Mouse (Mus musculus): Measurements from ENCODE around the gene Alkbh8.

The Alkbh8 gene

GRCm38 (mm10) chr9:3334962-3335767, at the start of gene Alkbh8:
Alkbh8 (plus strand) TSS chr9:3335140.
- peak; percentile 94 for DNase-seq (ENCODE audit: low read depth, low spot score)

- DNase-seq (ENCODE audit: low read depth, low spot score) = no peak
Observed at GRCm38 (mm10) chr9:3309292-3309836, 25.6 kb upstream of the Alkbh8 start.

GRCm38 (mm10) chr9:3310016-3310415, 24.9 kb upstream of the Alkbh8 start:
- DNase-seq (ENCODE audit: low read depth, low spot score) = no peak

- peak; percentile 26 for DNase-seq (ENCODE audit: low read depth, low spot score)
Observed at GRCm38 (mm10) chr9:3327342-3328053, 7.4 kb upstream of the Alkbh8 start.

GRCm38 (mm10) chr9:3328054-3328595, 6.8 kb upstream of the Alkbh8 start:
- DNase-seq (ENCODE audit: low read depth, low spot score) = no peak

- DNase-seq (ENCODE audit: low read depth, low spot score) = no peak
Observed at GRCm38 (mm10) chr9:3330319-3330718, 4.6 kb upstream of the Alkbh8 start.

- no peak for DNase-seq (ENCODE audit: low read depth, low spot score)
Observed at GRCm38 (mm10) chr9:3330737-3331384, 4.1 kb upstream of the Alkbh8 start.

GRCm38 (mm10) chr9:3336661-3337060, 1.7 kb downstream of the Alkbh8 start:
- DNase-seq (ENCODE audit: low read depth, low spot score) = no peak

GRCm38 (mm10) chr9:3345136-3345535, 10.2 kb downstream of the Alkbh8 start:
- DNase-seq (ENCODE audit: low read depth, low spot score) = no peak

- no peak for DNase-seq (ENCODE audit: low read depth, low spot score)
Observed at GRCm38 (mm10) chr9:3345967-3346366, 11.0 kb downstream of the Alkbh8 start.

GRCm38 (mm10) chr9:3350056-3350455, 15.1 kb downstream of the Alkbh8 start:
- DNase-seq (ENCODE audit: low read depth, low spot score) = peak; percentile 48

GRCm38 (mm10) chr9:3376323-3376722, 41.4 kb downstream of the Alkbh8 start:
- peak; percentile 93 for DNase-seq (ENCODE audit: low read depth, low spot score)

- DNase-seq (ENCODE audit: low read depth, low spot score) = peak; percentile 97
Observed at GRCm38 (mm10) chr9:3403251-3404208, 68.6 kb downstream of the Alkbh8 start, which contains the start of gene Cwf19l2. Cwf19l2 (plus strand) TSS chr9:3403592.

GRCm38 (mm10) chr9:3404372-3404771, 69.4 kb downstream of the Alkbh8 start:
- peak; percentile 65 for DNase-seq (ENCODE audit: low read depth, low spot score)

- peak; percentile 98 for DNase-seq (ENCODE audit: low read depth, low spot score)
Observed at GRCm38 (mm10) chr9:3439555-3440300, 104.8 kb downstream of the Alkbh8 start.

Data from R1 (cell line).